Mouse (Mus musculus) cerebellum, postnatal 10 days (tissue): ENCODE data around the gene Nfia.
A peak's percentile ranks its signal among the peaks of the same experiment; 100 is the strongest.

Source experiments
- DNase-seq, 2 experiments: peaks; one replicate each; pipeline ENCODE4 v3.0.0; 2021; ENCODE audit warnings: mixed read lengths in 2 of 2

Gene Nfia

GRCm38 (mm10) chr4:97914348-97914747 lies 141.8 kb downstream of the Nfia start:
- DNase-seq = peak; percentile 41 to 61

DNA sequence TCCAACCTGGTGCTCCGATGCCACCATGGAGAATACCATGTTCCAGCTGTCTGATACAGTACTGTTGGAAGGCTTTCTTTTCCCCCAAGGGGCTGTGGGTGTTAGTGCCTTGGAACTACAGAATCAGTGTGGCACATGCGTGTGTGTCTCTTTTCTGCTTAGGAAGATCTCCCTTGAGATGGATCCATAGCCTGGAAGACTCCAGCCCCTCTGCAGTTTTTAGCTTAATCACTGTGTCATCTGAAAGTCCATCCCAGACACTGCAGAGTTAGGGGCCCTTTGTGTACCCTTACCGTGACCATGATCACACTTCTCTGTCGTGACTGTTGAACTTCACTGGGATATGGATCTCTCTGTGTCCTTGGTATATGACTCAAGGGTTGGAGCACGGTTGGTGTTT lies 142.2 kb downstream of the Nfia start:
- peak in 1 of 2 experiments; percentile 40 for DNase-seq

GRCm38 (mm10) chr4:97917568-97917967 lies 145.0 kb downstream of the Nfia start:
- DNase-seq = no peak

DNA sequence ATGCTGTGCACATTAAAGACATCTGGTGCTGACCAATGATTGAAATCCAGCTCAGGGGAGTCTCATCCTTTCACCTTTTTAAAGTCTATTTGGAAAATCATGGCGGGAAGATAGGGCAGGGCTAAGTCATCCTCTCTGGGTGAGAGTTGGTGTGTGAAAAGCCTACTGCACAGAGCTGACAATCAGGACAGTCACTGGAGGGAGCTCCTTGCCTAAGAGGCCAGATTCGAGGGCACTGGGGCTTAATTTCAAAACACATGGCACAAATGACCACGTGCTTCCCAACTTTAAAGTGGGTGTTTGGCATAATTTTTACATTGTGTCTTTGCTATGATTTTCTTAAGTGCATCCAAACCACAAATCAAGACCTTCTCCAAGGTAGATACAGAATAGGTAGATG lies 146.1 kb downstream of the Nfia start:
- peak in 1 of 2 experiments; percentile 44 for DNase-seq

- no peak for DNase-seq
These were observed 147.2 kb downstream of the Nfia start for GRCm38 (mm10) chr4:97919773-97920172.

DNA sequence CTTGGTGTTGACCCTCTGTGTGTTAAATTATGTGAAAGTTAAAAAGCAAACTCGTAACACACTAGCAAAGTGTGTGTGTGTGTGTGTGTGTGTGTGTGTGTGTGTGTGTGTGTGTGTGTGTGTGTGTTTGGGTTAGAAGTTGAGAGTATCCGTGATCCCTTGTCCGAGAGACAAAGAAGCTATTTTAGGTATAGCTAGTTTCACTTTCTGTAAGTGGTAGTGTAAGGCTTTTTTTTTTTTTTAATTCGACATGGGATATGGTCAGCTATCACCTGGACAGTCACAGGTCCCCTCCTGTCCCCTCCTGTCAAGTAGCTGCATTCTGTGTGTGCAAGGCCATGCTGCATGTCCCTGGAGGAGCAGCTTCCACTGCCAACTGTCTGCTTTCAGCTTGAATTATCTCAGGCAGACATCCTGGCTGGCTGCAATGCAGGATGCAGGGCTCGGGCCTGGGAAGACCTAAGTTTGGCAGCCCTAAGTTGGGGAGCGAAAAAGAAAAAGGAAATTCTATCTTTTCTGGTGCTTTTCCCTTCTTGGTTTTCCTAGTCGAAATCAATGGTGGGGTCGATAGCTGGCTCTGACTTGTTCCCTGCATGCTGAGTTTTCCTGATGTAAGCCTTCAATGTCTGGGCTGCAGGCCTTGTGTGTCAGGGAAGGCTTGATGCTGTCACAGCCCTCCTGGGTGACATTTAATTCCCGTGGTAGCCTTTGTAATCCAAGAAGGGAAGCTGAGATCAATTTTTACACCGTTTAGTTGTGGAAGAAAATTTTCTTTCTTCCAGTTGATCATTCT lies 147.9 kb downstream of the Nfia start:
- peak; percentile 79 to 84 for DNase-seq

DNA sequence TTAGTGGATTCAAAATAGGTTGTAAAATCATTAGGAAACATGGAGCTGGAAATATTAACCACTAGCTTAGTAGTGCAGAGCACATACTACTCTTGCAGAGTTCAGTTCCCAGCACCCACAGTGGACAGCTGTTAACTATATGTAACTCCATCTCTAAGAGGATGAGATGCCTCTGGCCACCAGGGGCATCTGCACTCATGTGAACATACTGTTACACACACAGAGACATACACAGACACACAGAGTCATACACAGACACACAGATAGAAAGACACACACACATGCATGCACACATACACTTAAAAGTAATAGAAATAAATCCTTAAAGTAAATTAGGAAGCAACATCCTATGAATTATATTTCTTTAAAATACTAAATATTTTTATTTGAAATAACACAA lies 149.1 kb downstream of the Nfia start:
- DNase-seq = peak in 1 of 2 experiments; percentile 31

GRCm38 (mm10) chr4:97923248-97923647 lies 150.7 kb downstream of the Nfia start:
- DNase-seq = no peak

- peak; percentile 87 to 93 for DNase-seq
These were observed 151.4 kb downstream of the Nfia start for GRCm38 (mm10) chr4:97923876-97924316.

- DNase-seq = peak; percentile 67 to 73
These were observed 151.9 kb downstream of the Nfia start for GRCm38 (mm10) chr4:97924414-97924813.

DNA sequence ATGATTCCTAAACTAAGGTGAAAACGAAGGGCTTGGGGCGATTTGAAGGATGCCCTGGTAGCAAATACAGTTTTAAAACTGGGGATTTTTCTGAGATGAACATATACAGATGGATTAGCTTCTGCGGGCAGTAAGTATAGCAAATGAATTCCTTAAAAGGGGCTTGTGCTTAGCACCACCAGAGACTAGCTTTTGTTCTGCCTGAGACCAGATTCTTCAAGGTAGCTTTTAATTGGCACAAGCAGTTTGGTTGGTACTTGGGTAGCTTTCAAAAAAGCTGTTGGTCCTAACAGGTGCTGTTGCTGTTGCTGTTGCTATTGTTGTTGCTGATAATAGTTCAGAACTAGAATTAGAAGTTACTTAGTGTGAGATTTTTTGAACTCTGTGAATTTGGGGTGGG lies 152.3 kb downstream of the Nfia start:
- no peak for DNase-seq

DNA sequence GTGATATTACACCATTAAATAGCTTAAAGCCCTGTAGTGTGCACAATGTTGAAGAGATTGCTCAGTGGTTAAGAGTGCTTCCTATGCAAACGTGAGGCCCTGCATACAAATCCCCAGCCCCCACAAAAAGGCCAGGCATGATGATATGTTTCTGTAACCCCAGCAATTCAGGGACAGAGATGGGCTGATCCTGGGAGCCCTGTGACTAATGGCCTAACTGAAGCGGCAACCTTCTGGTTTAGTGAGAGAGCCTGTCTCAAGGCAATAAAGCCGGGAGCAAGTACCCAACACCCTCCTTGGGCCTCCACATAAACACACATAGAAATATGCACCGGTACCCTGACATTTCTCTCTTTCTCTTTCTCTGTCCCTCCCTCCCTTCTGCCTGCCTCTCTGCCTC lies 153.1 kb downstream of the Nfia start:
- no peak for DNase-seq

- DNase-seq = peak; percentile 74 to 83
These were observed 154.2 kb downstream of the Nfia start for GRCm38 (mm10) chr4:97926607-97927308.

GRCm38 (mm10) chr4:97927309-97927656 lies 154.7 kb downstream of the Nfia start:
- DNase-seq = peak in 1 of 2 experiments; percentile 52

DNA sequence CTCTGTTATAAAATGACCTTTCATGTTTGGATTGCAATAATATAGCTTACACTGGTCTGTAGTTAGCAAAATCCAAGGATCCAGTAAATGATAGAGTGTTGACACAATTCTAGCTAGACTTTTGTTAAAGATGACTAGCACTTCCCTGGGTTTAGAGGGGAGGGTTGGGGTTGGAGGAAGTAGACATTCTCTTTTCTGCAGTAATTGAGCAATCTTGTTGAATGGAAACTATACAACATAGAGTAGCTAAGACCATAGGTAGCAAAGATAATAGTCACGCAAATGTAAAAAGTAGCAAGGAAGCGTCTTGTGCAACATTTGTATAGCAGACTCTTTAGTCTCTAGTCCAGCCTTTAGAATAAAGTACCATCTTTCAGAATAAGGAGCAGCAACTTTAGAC lies 163.8 kb downstream of the Nfia start:
- no peak for DNase-seq

- peak; percentile 69 to 72 for DNase-seq
These were observed 164.4 kb downstream of the Nfia start for GRCm38 (mm10) chr4:97936912-97937311.

- DNase-seq = peak; percentile 61 to 74
These were observed 167.0 kb downstream of the Nfia start for GRCm38 (mm10) chr4:97939492-97939891.

- peak in 1 of 2 experiments; percentile 9 for DNase-seq
These were observed 167.5 kb downstream of the Nfia start for GRCm38 (mm10) chr4:97939920-97940520.

DNA sequence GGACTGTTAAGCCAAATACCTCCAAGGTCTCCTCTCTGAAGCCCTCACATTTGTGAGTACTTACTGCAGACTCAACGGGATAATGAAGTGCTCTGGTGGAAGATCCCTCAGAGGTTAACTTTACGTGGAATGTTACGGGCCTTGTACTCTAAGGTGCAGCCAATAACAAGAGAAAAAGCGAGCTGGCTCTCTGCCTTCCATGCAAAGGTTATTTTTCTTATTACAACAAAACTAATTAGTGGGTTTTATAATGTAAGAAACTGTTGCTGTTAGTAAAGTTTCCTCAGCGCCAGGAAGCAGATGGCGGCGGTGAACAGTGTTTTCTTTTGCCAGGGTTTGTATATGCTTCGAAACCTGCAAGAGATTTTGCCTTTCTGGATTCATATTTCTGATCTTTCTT lies 169.1 kb downstream of the Nfia start:
- DNase-seq = no peak

DNA sequence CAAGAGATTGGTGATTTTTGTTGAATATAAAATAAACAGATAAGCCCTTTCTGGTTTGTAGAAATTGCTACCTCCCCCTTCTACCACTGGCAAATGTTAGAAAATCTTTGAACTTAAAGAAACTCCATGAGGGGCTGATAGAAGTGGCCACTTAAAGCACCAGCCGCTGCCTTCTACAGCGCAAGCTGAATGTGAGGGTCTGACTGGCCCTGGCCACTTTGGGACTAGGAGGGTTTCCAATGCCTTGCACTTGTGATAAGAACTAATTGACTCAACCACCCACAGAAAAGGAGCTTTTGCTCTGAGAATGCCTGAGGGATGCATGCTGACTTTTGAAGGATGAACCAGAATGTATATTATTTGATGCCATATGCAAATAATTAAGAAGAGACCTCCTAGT lies 171.8 kb downstream of the Nfia start:
- DNase-seq = no peak

DNA sequence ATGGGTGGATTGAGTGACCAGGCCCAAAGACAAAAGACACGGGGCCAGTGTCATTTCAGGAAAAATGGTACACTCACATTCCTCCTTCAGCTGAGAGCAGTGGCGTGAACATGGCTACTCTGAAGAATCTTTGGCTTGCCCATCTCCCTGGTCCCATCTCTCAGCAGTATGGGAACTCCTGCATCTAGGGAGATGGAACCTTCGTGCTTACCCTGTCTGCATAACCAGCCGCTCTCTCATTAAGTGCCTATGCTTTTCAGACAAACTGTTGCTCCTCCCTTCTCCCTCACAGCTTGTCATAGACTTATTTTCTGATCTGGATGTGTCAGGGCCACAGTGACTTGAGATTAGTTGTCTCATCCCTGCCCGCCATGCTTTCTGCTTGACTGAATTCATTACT lies 174.9 kb downstream of the Nfia start:
- no peak for DNase-seq

DNA sequence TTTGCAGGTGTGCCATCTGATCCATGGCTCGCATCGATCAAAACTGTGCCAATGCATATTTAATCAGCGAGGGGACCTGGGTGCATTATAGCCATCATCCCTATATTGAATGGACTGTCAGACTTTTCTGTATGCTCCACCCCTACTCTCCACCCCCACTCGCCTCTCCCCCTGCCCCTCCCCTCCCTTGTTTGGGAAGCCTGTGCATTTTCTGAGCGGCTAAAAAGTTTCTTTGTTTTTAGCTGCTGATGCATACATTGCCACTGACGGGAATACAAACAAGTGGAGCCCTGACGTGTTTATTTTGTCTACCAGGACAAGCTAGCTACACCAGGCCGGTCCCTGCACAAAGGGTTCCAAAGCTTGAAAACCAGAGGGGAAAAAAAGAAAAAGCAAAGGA lies 175.7 kb downstream of the Nfia start:
- DNase-seq = no peak

GRCm38 (mm10) chr4:97950341-97951071 lies 178.0 kb downstream of the Nfia start:
- DNase-seq = peak; percentile 85 to 87
